Mouse (Mus musculus): ENCODE measurements around the gene Uncx.

Uncx gene

DNA sequence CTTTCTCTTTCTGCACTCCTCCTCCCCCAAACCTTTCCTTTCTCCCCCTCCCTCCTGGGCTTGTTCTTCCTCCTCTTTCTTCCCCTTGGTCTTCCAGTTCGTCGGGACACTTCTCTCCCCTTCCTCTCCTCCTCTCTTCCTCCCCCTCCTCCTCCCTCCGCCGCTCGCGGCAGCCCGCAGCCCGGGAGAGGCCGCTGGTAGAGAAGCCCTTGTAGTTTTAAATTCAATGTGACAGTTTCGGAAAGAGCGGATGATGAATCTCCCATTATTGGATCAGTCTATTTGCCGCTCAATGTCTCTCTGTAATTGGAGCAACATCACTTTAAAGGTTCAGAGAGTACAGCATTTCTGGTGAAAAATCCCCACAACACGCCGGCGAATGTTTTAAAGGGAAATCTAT is at the start of gene Uncx:
TSS of gene Uncx (plus strand) at position 281 of the 400 bp plus-strand sequence.
- DNase-seq (ENCODE audit: low spot score): no peak

DNA sequence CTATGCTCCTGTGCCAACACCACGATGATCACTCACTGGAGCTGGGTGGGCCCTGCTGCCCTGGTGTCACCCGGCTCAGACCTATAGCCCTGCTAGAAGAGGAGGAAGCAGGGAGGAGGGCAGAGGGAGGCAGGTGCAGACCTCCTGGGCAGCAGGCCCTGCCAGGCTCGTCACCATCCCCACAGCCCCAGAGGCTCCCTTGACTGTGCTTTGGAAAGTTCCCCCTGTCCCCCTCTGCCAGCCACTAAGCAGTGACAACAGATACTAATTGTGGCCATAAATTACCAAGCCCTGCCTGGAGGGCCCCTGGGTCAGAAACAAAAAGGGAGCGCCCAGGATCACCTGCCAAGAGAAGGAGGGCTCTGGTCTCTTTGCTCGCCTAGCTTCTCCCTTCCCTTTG is 49.6 kb upstream of the Uncx start:
- no peak for DNase-seq (ENCODE audit: low spot score)

DNA sequence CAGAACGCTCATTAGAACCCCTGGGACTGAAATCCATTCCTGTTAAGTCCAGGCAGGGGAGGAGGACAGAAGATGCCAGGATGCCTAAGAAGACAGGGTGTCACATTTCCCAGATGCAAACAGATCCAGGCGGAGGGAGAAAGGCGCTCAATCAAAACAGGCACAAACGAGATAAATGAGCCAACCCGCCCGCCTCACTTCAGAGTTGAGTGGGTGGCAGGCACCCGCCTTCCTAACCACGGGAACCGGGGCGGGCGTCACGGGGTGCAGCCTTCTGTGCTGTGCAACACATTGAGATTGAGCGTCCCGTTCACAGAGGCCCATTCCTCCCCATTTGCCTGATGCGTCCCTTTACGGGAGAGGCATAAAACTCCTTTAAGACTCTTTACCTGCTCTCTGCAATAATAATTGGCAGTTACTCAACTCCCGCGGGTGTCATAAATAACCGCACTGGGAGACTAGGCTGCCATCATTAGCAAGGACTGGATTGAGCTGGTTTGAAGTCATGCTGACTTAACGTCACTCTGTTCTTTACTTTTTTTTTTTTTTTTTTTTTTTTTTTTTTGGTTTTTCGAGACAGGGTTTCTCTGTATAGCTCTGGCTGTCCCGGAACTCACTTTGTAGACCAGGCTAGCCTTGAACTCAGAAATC is 48.1 kb upstream of the Uncx start:
- DNase-seq (ENCODE audit: low spot score): no peak

DNA sequence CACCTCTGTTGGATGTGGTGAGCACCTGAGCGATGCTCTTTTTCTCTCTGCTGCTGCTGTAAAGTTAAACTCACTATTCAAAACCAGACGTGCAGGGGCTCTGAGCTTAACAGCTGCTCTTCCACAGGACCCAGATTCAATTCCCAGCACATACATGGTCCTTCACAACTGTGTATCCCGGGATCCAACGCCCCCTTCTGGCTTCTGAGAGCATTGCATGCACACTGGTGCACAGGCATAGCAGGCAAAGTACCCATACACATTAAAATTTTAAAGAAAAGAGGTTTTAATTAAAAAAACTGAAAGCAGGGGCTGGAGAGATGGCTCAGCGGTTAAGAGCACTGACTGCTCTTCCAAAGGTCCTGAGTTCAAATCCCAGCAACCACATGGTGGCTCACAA is 46.4 kb upstream of the Uncx start:
- no peak for DNase-seq (ENCODE audit: low spot score)

DNA sequence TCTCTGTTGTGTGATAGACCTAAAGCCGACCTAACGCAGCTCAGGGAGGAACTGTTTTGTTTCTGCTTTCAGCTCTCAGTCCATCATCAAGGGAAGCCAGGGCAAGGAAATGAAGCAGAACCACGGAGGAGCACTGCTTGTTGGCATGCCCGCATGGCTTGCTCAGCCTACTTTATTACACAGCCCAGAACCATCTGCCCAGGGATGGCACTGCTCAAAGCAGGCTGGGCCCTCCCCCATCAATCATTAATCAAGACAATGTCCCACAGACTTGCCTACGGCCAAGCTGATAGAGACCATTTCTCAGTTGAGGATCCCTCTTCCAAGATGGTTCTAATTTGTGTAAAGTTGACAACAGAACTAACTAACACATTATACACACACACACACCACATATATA is 44.5 kb upstream of the Uncx start:
- no peak for DNase-seq (ENCODE audit: low spot score)

DNA sequence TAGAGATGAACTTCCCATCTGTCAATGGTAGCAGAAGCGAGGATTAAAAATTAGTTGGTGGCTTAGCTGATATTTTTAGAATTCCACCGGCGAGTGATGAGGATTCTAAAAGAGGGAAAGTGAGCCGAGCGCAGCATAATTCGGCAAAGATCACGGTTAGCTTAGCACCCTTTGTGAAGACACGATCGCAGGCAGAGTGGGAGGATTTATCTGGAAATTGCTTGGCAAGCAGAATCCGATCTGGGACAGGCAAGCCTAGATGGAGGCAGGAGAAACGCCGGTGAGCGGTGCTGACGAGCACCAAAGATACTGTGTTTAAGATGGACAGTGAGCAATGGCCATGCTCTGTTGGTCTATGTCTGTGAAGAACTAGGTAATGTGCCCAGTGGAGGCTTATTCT is 41.0 kb upstream of the Uncx start:
- no peak for DNase-seq (ENCODE audit: low spot score)

DNA sequence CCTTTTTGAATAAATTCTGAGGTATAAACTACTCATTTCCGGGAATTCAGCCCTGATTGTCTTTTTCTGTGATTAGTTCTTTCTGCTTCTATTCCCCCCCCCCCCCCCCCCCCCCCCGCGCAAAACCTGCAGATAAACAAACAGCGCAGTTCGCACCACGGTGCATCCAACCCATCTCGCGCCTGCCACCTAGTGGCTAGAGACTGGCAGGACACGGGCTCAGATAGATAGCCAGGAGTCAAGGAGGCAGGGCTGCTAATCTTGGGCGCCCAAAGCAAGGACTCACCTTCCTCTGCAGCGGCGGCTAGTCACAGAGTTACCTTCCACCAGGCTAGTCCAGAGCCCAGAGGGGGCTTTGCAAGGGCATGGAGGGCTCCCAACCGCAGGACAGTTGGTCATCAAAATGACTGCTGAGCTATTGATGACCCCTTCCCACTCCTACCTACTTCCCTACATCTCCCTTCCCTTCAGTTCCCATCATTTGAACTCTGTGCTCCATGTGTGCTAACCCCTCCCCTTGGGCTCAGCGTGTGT is 38.2 kb upstream of the Uncx start:
- DNase-seq (ENCODE audit: low spot score): peak; percentile 72

DNA sequence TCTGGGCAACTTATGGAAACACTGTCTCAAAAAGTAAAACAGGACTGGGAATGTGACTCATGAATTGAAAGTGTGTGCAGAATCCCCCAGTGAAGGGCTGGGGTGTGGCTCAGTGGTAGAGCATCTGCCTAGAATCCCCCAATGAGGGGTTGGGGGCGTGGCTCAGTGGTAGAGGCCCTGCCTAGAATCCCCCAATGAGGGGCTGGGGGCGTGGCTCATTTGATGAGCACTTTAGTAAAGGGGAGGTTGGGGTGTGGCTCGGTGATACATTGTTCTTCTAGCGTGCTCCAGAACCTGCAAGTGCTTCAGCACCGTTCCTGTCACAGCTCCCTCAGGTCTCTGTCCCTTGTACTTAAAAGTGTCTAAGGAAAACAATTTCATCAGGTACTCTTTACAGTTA is 37.1 kb upstream of the Uncx start:
- no peak for DNase-seq (ENCODE audit: low spot score)

DNA sequence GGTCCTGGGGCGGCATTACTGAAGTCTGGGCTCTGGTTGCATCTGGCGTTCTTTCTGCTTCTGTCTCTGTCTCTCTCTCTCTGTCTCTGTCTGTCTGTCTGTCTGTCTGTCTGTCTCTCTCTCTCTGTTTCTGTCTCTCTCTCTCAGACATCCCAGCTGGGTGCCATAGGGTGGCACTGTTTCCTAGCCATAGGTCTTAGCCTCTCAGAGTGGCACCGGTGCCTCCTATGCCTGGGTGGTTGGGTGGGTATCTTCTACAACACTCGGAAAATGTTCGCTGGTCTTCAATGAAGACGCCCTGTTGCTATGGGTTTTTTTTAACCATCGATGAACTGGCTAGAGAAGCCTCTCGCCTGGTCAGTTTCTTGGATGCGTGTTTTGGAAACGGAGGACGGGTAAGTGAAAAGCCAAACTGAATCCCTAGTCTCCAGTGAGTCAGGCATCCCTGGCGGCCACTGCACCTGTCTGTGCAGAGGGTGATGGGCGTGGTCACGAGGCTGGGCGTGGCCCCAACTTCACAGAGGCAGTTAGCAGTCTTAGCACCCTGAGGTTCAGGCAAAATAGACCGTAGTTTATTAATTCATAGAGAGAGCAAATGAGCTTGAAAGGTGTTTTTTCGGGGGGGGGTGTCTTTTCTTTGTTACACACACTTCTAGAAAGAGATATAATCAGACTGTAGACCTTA is 32.5 kb upstream of the Uncx start:
- peak; percentile 18 for DNase-seq (ENCODE audit: low spot score)

DNA sequence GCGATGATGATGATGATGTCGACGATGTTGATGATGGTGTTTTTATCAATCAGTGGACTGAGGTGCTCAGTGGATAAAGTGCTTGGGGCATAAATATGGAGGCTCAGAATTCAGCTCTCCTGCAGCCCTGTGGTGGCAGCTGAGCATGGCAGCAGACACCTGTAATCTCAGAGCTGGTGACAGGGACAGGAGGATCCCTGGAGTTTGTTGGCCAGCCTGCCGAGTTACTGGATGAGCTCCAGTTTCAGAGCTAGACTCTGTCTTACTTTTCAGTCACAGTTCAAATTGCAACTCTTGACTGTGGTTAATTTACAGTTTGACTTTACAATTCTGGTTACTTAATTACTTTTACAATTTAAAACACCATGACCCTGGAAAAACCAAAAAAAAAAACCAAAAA is 31.1 kb upstream of the Uncx start:
- no peak for DNase-seq (ENCODE audit: low spot score)

DNA sequence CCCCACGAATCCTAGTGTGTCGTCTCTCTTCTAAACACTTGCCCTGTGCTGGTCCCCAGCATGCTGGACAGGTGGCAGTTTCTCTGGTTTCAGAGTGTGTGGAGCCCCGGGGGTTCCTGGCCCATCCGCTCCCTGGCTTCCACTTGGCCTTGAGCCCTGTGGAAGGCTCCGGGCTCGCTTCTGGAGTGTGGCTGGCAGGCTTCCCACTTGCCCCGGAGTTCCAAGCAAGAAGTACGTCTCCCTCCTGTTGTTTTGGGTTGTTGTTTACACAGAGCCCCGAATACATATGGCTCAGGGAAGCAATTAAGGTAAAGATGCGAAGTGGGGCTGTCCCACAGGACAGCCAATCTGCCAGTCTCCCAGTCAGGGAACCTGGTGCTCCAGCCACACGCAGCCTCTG is 27.0 kb upstream of the Uncx start:
- DNase-seq (ENCODE audit: low spot score): no peak

DNA sequence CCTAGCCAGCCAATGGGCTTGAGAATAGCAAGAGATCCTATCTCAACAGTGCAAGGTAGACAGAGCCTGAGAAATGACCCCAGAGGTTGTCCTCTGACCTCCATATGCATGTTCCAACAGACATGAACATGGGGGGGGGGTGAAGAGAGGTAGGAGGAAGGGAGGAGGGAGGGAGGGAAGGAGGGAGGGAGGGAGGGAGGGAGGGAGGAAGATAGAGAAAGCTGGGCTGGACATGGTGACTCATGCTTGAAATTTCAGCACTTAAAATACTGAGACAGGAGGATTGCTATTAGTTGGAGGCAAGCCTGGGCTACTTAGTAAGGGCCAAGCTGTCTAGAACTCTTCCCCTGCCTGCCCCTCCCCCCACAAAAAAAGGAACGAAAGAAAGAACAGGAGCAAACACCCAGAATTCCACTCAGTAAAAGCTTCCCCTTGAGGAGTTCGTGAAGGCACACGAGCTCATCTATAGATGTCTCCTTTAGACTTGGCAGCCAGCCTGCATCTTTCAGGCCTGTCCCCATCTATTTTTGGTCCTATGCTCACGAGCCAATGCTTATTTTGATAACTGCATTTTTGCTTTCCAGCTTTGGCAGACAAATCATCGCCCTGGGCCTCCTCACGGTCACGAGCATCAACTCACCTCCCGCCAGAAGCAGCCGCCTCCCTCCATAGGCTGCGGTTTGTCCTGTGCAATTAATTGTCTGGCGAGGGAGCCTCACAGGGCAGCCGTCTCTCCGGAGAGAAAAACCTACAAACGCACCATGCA is 23.0 kb upstream of the Uncx start:
- no peak for DNase-seq (ENCODE audit: low spot score)

DNA sequence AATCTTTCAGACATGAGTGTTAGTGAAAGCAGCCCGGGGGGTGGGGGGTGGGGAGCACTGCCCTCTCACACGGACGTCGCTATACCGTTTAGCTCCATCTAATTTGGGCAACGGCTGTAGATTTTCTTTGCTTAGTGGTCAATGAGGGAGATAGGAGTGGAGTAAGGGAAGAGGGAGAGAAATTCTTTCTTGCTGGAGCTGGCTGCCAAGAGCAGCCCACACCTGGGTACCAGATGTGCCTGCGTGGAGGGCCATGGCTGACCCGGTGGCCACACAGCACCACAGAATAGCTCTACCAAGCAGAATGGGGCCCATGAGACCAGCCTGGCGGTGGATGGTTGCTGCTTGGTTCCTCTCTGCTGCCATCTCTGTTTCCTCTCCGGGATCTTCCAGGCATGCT is 21.3 kb upstream of the Uncx start:
- no peak for DNase-seq (ENCODE audit: low spot score)

DNA sequence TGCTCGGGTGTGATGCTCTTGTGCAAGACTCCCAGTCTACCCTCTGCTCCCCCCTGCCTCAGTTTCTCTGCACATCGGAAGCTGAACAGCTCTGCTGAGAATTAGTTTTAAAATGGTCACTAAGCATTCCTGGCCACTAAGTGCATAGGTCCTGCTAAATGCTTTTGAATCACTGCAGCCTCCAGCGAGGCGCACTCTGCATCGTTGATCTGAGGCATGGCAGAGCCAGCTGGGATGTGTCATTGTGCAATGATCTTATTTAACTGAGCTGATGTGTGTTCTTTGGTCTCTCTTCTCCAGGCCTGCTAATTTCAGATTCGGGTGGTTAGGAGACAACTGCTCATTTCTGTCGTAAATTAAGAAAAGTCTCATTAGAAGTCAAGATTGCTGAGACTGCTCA is 14.4 kb upstream of the Uncx start:
- no peak for DNase-seq (ENCODE audit: low spot score)

DNA sequence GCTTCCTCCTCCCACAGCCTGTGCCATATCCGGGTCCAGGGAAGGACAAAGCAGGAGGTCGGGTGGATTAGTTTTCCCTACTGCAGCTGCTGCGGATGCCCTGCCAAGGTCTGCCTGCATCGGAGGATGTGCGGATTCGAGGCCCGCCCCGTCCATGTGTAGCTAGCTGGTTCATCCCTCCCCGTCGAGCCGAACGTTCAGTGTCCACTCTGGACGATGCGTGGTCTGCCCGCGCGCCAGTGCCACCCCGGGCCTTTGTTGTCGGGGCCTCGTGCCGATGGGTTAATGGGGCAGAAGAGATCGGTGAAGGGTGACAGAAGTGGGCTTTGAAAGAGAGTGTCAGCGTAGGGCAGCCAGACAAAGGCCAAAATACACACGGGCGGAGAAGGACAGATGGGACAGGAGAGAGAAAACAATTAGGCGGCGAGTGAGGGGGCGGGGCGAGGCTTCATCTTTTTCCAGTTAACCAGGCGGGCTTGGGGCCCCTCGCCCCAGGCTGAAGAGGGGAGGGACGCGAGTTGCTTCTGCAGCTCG is 7.8 kb upstream of the Uncx start:
- DNase-seq (ENCODE audit: low spot score): no peak

DNA sequence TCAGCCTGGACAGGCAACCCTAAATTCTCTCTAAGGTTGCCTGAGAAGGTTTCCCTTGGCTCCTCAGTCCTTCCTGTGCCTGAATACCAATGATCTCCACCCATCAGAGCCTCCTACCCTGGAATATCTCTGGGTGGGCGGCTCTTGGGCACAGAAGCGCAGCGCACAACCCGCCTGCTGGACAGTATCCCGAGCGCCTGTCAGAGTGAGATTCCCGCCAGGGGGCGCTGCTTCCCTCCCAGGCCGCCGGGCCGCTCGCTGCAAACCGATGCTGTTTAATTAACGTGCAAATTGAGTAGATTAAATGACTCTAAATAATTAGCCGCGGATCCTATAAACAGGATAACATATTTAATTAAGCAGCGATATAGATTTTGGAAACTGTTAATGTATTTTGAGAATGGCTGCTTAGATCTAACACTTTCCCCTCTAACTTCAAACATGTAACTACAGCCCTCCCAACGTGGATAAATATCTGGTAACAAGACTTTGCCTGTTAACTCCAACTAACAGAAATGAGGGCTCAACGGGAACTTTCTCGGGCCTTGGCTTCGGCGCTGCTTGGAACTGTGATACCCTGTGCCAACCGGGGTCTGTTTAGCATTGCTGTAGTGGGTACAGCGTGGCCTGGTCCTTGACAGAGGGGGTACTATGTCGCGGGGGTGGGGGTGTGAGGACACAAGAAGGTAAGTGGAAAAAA is 6.9 kb upstream of the Uncx start:
- DNase-seq (ENCODE audit: low spot score): peak; percentile 42

DNA sequence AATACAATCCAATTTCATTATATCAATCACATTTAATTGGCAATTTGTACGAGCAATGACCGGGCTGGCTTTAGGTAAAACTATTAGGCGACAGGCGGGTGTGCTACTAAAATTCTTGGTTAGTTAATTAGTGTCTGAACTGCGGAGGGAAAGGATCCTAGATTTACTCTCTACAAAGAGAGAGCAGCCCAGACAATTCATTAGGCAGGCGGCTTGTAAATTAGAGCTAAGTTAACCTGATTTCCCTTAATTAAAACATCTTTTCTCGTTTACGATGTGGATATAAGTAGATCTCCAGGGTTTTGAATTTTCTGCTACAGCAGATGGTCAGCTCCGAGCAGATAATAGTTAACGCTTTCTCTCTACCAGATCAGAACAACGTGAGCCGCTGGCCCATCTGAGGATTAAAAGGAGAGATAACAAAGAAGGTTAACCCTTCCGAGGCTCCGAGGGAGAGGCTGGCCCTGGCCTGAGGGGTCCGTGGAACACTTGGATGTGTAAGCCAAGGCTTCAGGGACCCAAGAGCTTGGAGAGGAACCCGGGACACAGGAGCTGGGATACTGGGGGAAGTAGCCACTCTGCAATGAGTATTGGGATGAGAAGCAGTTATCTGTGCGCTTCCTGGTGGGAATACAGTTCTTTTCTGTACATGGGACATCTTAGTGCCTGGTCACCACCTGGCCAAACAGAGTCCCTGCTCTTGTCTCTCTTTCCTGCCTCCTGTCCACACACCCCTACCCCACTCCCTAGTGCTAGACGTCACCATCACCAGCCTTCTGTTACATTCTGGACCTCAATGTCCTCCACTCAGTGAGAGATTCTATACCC is 6.2 kb upstream of the Uncx start:
- no peak for DNase-seq (ENCODE audit: low spot score)

DNA sequence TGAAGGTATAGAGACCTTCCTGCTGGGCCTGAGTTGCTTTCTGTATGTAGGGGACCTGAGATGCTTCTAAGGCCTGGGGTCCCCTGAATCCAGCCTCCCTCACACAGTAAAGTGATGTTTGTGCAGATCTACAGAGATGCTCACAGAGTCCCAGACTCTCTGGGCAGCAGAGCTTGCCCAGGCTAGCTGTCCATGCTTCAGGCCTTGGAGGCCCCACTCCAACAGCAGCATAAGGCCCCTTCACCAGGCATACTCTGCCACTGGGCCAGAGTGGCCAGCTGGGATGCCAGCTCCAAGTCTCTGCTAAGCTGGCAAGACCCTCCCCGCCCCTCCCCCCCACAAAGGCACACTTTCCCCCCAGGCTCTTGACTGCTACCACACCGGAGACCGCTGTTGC is 5.6 kb upstream of the Uncx start:
- no peak for DNase-seq (ENCODE audit: low spot score)

DNA sequence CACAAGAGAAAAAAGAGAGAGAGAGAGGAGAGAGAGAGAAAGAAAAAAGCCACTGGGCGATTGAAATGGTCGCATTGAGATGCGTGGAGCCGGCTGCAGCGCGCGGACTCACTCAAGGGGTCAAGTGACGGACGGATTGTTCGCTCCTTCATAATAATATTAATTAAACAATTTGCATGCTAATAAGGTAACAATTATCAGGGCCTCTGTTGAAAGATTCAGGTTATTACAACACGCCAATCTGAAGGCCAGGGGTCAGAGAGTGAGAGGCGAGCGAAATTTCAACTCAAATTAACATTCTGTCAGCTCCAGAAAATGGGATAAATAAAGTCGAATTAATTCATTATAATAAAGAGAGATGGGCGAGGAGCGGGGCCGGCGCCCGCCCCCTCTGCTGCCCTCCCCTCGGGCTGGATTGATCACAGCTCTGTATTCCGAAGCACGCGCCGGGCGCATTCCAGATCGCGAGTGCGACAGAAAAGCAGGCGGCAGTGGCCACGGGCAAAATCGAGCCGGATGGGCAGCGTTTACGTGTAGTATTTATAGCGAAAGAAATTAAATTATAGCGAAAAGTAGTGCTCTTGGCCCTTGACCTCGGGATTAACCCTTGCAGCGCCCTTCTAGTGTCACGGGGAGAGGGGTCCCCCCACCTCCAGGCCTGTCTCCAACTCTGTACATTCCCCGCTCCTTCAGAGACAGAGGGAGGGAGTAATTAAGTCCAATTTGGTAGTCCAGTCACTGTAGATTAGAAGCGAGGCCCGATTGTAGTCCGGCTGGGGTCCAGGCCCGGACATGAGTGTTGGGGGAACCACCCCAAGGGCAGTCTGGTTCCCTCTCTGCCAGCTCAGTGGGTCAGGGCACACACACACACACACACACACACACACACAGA is 1.9 kb upstream of the Uncx start:
- DNase-seq (ENCODE audit: low spot score): no peak

DNA sequence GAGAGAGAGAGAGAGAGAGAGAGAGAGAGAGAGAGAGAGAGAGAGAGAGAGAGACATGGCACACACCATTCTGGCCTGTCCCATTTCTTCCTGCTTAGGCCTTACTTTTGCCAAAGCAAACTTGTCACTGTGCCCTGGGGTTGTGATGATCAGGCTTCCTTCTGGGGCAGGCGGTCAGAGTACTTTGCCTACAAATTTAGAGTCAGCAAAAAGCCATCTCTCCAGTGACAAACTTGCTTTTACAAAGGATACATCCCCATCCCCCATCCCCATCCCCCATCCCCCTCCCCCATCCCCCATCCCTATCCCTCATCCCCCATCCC is 1.3 kb upstream of the Uncx start:
- DNase-seq (ENCODE audit: low spot score): no peak

DNA sequence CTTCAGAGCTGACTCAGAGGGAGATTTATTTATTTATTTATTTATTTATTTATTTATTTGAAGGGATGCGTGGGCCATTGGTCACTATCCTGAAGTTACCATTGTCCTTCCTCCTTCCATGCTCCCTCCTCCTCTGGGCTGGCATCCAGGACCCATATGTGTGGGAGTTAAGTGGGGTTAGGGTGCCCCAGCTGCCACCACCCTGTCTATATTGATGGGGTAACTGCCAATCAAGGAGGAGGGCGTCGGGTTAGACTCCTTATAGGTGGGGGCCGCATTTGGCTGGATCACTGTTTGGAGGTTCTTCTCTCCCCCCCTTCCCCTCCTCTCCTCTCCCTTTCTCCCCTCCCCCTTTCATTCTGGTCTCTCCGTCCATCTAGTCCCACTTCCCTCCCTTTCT is 738 bp upstream of the Uncx start:
- no peak for DNase-seq (ENCODE audit: low spot score)
